Mouse (Mus musculus) heart, embryonic 14.5 days (tissue): ENCODE data around the gene Cxcl9. TPM values are rescaled to one million over a fixed set of nuclear protein-coding genes. Genes with fewer than 3 reads are reported as not detected.
A peak's percentile ranks its signal among the peaks of the same experiment; 100 is the strongest.

Experiments
- ATAC-seq: fragments of 200-750 bp; cut with Nextera tagmentation; 2 replicates; pipeline ENCODE4 v1.8.0; 2017; ENCODE audit warnings: low read depth, moderate TSS enrichment; ENCODE audit not compliant: insufficient number of reproducible peaks, insufficient read depth, low FRiP score
- H3K27ac ChIP-seq, 2 experiments: fragments of 200-500 bp in 1 of 2; fragments of 300-500 bp in 1 of 2; sonication (generic) in 1 of 2; replicated peaks in 1 of 2; 2 replicates each; pipeline ENCODE4 v1.5.1; 2012 to 2014; ENCODE audit warnings: low read depth in 2 of 2, low read length in 2 of 2, control low read depth in 1 of 2, mild to moderate bottlenecking in 1 of 2, mixed read lengths in 1 of 2; ENCODE audit not compliant: control insufficient read depth in 1 of 2, insufficient read depth in 1 of 2
- H3K27me3 ChIP-seq: fragments of 300-500 bp; sonication (generic); 2 replicates; pipeline ENCODE4 v1.6.1; 2014; ENCODE audit warnings: mild to moderate bottlenecking, low read length, control low read depth; ENCODE audit not compliant: control insufficient read depth, insufficient read depth
- H3K36me3 ChIP-seq: fragments of 300-500 bp; sonication (generic); 2 replicates; pipeline ENCODE4 v1.6.1; 2014; ENCODE audit warnings: mild to moderate bottlenecking, control low read depth, low read length, mixed read lengths; ENCODE audit not compliant: control insufficient read depth, insufficient read depth
- H3K4me1 ChIP-seq, 2 experiments: fragments of 200-500 bp in 1 of 2; fragments of 300-500 bp in 1 of 2; sonication (generic) in 1 of 2; 2 replicates each; pipeline ENCODE4 v1.6.1; 2012 to 2014; ENCODE audit warnings: low read length in 2 of 2, control low read depth in 1 of 2, mixed read lengths in 1 of 2; ENCODE audit not compliant: control insufficient read depth in 2 of 2, insufficient read depth in 2 of 2
- H3K4me2 ChIP-seq: fragments of 300-500 bp; sonication (generic); 2 replicates; pipeline ENCODE4 v1.6.1; 2014; ENCODE audit warnings: mild to moderate bottlenecking, low read length
- H3K4me3 ChIP-seq, 2 experiments: fragments of 200-500 bp in 1 of 2; fragments of 300-500 bp in 1 of 2; sonication (generic) in 1 of 2; 2 replicates each; pipeline ENCODE4 v1.5.1; 2012 to 2014; ENCODE audit warnings: low read length in 2 of 2, mild to moderate bottlenecking in 2 of 2, control low read depth in 1 of 2, low read depth in 1 of 2, moderate library complexity in 1 of 2; ENCODE audit not compliant: control insufficient read depth in 1 of 2, insufficient read depth in 1 of 2
- H3K9ac ChIP-seq: fragments of 300-500 bp; sonication (generic); 2 replicates; pipeline ENCODE4 v1.6.1; 2014; ENCODE audit warnings: mild to moderate bottlenecking, low read length
- H3K9me3 ChIP-seq: fragments of 300-500 bp; sonication (generic); 2 replicates; pipeline ENCODE4 v1.6.1; 2016; ENCODE audit warnings: low read length, control low read depth; ENCODE audit not compliant: control insufficient read depth
- WGBS: fragments of 180-500 bp; shearing (Covaris S2); extraction: QIAGEN DNeasy Blood & Tissue Kit; methylation state at CpG from one replicate; pipeline ENCODE4 v1.1.7; 2014; 5-methylcytosine and 5-hydroxymethylcytosine counted together
- polyA plus RNA-seq: library from polyadenylated mRNA; unstranded; fragments of >200 nt; fragmentation: Nextera tagmentation; extraction: Ambion mirVana; gene quantifications from 2 replicates; pipeline ENCODE4 v1.2.1, GENCODE M21; 2014

The Cxcl9 gene
- polyA plus RNA-seq, 1 experiment from 2014 or later: not detected

- no peak for ATAC-seq
- H3K9me3 ChIP-seq: no peaks in the 10 kb centered on the region
- no peaks in the 10 kb centered on the region for H3K27me3 ChIP-seq
- no peak overlapping the region for H3K27ac ChIP-seq
- no peak overlapping the region for H3K4me2 ChIP-seq
- no peaks in the 10 kb centered on the region for H3K36me3 ChIP-seq
- peaks cover 8 to 9% of the 10 kb centered on the region in 2 experiments; a peak in 2 of 4 replicates for H3K4me1 ChIP-seq
- no peak overlapping the region for H3K9ac ChIP-seq
- WGBS: 86% methylated on average over 10 of the region's 10 CpGs
- H3K4me3 ChIP-seq: no peak overlapping the region
These were observed 48.8 kb downstream of the Cxcl9 start for GRCm38 (mm10) chr5:92278942-92279537.

DNA sequence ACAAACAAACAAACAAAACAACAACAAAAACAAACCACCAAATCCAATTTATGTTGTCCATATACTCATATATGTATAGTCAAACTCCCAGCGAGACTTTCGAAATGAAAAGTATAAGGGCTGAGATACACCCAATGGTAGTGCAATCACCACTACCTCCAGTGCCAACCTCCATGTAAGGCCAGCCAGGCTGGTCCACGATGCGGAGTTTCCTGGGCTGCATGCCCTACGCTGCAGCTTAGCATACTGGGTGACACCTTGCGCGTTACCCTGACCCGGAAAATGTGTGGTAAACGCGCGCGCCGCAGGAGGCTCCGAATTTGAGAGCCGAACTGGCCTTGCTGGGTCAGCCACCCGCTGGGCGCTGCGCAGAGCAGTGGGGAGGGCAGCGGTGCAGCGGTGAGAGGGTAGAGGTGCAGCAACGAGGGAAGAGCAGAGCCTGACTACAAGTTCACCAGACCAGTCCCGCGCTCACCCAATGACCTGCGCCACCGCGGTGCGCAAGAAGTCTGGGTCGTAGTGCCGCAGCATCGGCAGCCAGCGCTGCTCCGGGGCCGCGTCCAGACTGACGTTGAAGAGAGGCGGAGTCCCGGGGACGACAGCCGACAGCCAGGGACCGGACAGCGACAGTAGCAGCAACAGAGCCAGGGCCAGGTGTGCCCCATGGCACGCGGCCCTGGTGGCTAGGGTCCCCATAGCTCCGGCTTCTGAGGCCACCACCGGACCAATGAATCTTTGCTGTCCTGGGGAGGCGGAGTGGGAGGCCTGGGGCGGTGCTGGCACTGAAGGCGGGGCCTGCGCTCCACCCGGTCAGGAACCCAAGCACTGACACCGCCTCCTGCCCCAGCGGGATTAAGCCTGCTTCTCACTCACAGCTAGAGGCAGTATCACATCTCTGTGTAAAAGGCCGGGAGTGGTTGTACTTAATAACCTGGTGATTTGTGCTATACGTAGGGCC, 50.2 kb downstream of the Cxcl9 start, which contains the start of gene Naaa:
Gene Naaa, minus strand, starts transcription at position 734 of the 958 bp plus-strand sequence.
- peak; percentile 87 for ATAC-seq
- Histone ChIP-seq H3K27ac (peak within 1 kb of the TSS; percentile 5 to 29; a peak in 2 of 4 replicates), H3K9me3 (no peaks in the 10 kb centered on the region), H3K9ac (peak within 1 kb of the TSS; percentile 70), H3K4me3 (peak within 1 kb of the TSS; percentile 49 to 95), H3K4me1 (peaks cover 5 to 8% of the 10 kb centered on the region in 2 experiments; a peak in 2 of 4 replicates), H3K27me3 (no peaks in the 10 kb centered on the region), H3K36me3 (no peaks in the 10 kb centered on the region), H3K4me2 (peak within 1 kb of the TSS; percentile 92)
- WGBS: 3% methylated on average over 54 of the region's 54 CpGs

Other genes starting within 250 kb of the Cxcl9 start
- 141 and 151 TPM in 2 replicates for gene G3bp2, start 244.4 kb downstream of the Cxcl9 start, polyA plus RNA-seq
- gene Uso1, start 190.1 kb downstream of the Cxcl9 start, polyA plus RNA-seq: 21.3 and 22.9 TPM in 2 replicates
- gene U90926, start 112.7 kb downstream of the Cxcl9 start, polyA plus RNA-seq: not detected in 2 replicates
- not detected in 2 replicates for gene Ppef2, start 71.8 kb downstream of the Cxcl9 start, polyA plus RNA-seq
- 6.0 and 6.3 TPM in 2 replicates for gene Naaa, start 49.9 kb downstream of the Cxcl9 start, polyA plus RNA-seq
- gene Sdad1, start 17.6 kb downstream of the Cxcl9 start, polyA plus RNA-seq: 23.4 and 25.8 TPM in 2 replicates
- gene Art3, start 3.7 kb upstream of the Cxcl9 start, polyA plus RNA-seq: 59.2 and 60.2 TPM in 2 replicates
- gene Cxcl10, start 20.8 kb upstream of the Cxcl9 start, polyA plus RNA-seq: 0.74 and 1.2 TPM in 2 replicates
- 35.4 and 35.9 TPM in 2 replicates for gene Nup54, start 107.1 kb upstream of the Cxcl9 start, polyA plus RNA-seq
- 14.3 and 15.6 TPM in 2 replicates for gene Scarb2, start 178.8 kb upstream of the Cxcl9 start, polyA plus RNA-seq
- gene Fam47e, start 227.0 kb upstream of the Cxcl9 start, polyA plus RNA-seq: not detected in 2 replicates